Comparison of ENCODE assay signal across 8 mouse cellular contexts in the genomic region with DNA sequence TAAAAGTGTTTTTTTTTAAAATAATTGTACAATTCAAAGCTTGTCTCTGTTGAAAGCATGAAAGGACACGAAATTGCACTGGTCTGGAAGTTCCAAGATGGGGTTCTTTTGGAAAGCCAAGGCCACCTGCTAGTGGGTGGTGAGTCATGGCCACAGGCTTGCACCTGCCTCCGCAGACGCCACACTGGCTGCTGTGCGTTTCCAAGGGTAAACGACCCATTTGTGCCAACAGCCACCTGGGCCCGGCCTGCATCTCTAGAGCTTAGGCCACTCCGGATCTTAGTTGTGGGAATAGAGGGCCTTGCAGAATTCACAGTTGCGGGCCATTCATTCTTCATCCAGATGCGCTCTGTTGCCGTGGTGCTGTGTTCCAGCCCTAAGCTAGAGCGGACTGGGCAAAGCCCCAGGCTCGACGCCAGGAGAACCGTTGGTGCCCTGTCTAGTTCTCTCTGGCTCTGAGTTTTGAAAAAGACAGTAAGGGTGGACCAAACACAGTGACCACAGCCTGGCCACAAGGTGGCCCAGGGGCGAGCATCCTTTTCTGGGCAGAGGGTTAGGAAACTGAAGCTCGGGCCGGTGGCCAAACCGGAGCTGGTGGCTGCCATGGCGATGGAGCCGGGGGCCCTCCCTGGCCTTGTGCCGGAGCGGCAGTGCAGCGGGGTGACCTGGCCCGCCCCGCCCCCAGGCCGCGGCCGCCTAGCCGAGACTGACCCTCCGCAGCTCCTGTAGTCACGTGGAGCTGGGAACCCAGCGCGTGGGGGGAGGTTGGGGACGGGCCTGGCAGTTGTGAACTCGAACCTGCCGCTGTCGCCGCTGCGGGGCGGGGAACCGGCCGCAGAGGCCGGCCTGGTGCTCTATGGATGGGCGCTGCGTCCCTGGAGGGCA. TPM values are rescaled to one million over a fixed set of nuclear protein-coding genes. Genes with fewer than 3 reads are reported as not detected.
DNase-seq lines count a peak whose midpoint lies in the region; ATAC-seq and TF ChIP-seq lines count a peak whose summit lies in the region.

A gene (plus strand): TSS at position 726 of the 885 bp plus-strand sequence.
A gene (plus strand): TSS at position 784 of the 885 bp plus-strand sequence.

- peak within 1 kb of the TSS; percentile 86 for H3K4me3 ChIP-seq in hindbrain, embryonic 11.5 days (ENCODE audit: low read depth, low read length)
- peak within 1 kb of the TSS; percentile 87 for H3K4me3 ChIP-seq in lung, embryonic 16.5 days (ENCODE audit: low read length)
- H3K4me3 ChIP-seq in olfactory bulb, adult 2 months (ENCODE audit: insufficient read depth, low read depth, low read length): peak within 1 kb of the TSS; percentile 86

- ATAC-seq in hindbrain, embryonic 11.5 days (ENCODE audit: low FRiP score): peak; percentile 96
- ATAC-seq in lung, embryonic 16.5 days (ENCODE audit: low read depth): peak; percentile 96

- DNase-seq in MN1 (ENCODE audit: low spot score): peak; percentile 95
- peak; percentile 96 for DNase-seq in cerebellum, adult 9-10 months
- peak; percentile 92 to 93 for DNase-seq in frontal cortex, postnatal 10 days (ENCODE audit: low spot score in 2 of 2)
- peak; percentile 92 for DNase-seq in hindbrain, embryonic 11.5 days (ENCODE audit: low spot score)
- peak; percentile 92 to 95 for DNase-seq in layer of hippocampus, postnatal 10 days (ENCODE audit: low spot score in 2 of 2)
- DNase-seq in thymus, adult 18-20 months: peak; percentile 54 to 63

- peak within 1 kb of the TSS; percentile 85 for H3K27ac ChIP-seq in hindbrain, embryonic 11.5 days (ENCODE audit: low read depth, low read length)
- H3K27ac ChIP-seq in lung, embryonic 16.5 days (ENCODE audit: low read length): peak within 1 kb of the TSS; percentile 90
- peak within 1 kb of the TSS; percentile 95 for H3K27ac ChIP-seq in olfactory bulb, adult 2 months (ENCODE audit: insufficient read depth, low read depth, low read length)

- 0 out of 2 replicates have a peak, but pooled peaks have one; percentile 23 for TF ChIP-seq CTCF in olfactory bulb, adult 2 months (IDR thresholded peaks at IDR 0.05; ENCODE audit: insufficient read depth, low read depth, low read length)

- H3K27me3 ChIP-seq in hindbrain, embryonic 11.5 days (ENCODE audit: control insufficient read depth, insufficient read depth, low read length): no peaks in the 10 kb centered on the region
- H3K27me3 ChIP-seq in lung, embryonic 16.5 days (ENCODE audit: control insufficient read depth, insufficient read depth, low read depth, low read length): no peaks in the 10 kb centered on the region

- no peaks in the 10 kb centered on the region for H3K9me3 ChIP-seq in hindbrain, embryonic 11.5 days (ENCODE audit: control insufficient read depth, low read length)
- H3K9me3 ChIP-seq in lung, embryonic 16.5 days (ENCODE audit: control insufficient read depth, low read length): peaks cover 25% of the 10 kb centered on the region

- H3K4me1 ChIP-seq in hindbrain, embryonic 11.5 days (replicated peaks; ENCODE audit: control insufficient read depth, insufficient read depth, low read length): 0 out of 2 replicates have a peak, but pooled peaks cover 5% of the 10 kb centered on the region
- peaks cover 15% of the 10 kb centered on the region for H3K4me1 ChIP-seq in lung, embryonic 16.5 days (replicated peaks; ENCODE audit: control insufficient read depth, insufficient read depth, low read length)
- H3K4me1 ChIP-seq in olfactory bulb, adult 2 months (ENCODE audit: control insufficient read depth, insufficient read depth, low read length): peaks cover 39% of the 10 kb centered on the region

- H3K4me2 ChIP-seq in hindbrain, embryonic 11.5 days (replicated peaks; ENCODE audit: low read depth, low read length): peak within 1 kb of the TSS; percentile 63
- H3K4me2 ChIP-seq in lung, embryonic 16.5 days (ENCODE audit: low read depth, low read length): peak within 1 kb of the TSS; percentile 81

- WGBS in hindbrain, embryonic 11.5 days: 8% methylated on average over 37 of the region's 45 CpGs
- WGBS in lung, embryonic 16.5 days: 5% methylated on average over 39 of the region's 45 CpGs
- WGBS in olfactory bulb, adult 2 months: 2% methylated on average over 45 of the region's 45 CpGs

- H3K9ac ChIP-seq in hindbrain, embryonic 11.5 days (ENCODE audit: low read depth, low read length): peak within 1 kb of the TSS; percentile 87
- peak within 1 kb of the TSS; percentile 95 for H3K9ac ChIP-seq in lung, embryonic 16.5 days (ENCODE audit: low read length)

- peak; percentile 83 for TF ChIP-seq POLR2A in olfactory bulb, adult 2 months (IDR thresholded peaks at IDR 0.05; ENCODE audit: insufficient read depth, low read depth, low read length)

- peaks cover 18% of the 10 kb centered on the region for H3K36me3 ChIP-seq in hindbrain, embryonic 11.5 days (ENCODE audit: control insufficient read depth, insufficient read depth, low read length)
- peaks cover 27% of the 10 kb centered on the region for H3K36me3 ChIP-seq in lung, embryonic 16.5 days (ENCODE audit: control insufficient read depth, insufficient read depth, low read length)

RNA-seq across cellular contexts. Expression of the first gene that starts in this region (rescaled TPM):
- polyA plus RNA-seq in hindbrain, embryonic 11.5 days (2014; fragmentation: Nextera tagmentation; extraction: Ambion mirVana): 35.3 and 37.8 TPM in 2 replicates
- 10 to 100 TPM; 29.2 to 30.1 TPM for total RNA-seq in layer of hippocampus, postnatal 10 days (2021)
- 30.5 and 32.3 TPM in 2 replicates for polyA plus RNA-seq in lung, embryonic 16.5 days (2015; fragmentation: Nextera tagmentation; extraction: Ambion mirVana)
- not detected in 2 replicates for polyA plus RNA-seq in olfactory bulb, adult 2 months (2012; ENCODE audit: insufficient read depth, insufficient read length, low replicate concordance, missing spikeins)

RNA-seq across cellular contexts. Expression of the second gene that starts in this region (rescaled TPM):
- not detected in 2 replicates for polyA plus RNA-seq in hindbrain, embryonic 11.5 days (2014; fragmentation: Nextera tagmentation; extraction: Ambion mirVana)
- not detected for total RNA-seq in layer of hippocampus, postnatal 10 days (2021)
- polyA plus RNA-seq in lung, embryonic 16.5 days (2015; fragmentation: Nextera tagmentation; extraction: Ambion mirVana): not detected in 2 replicates
- not detected in 2 replicates for polyA plus RNA-seq in olfactory bulb, adult 2 months (2012; ENCODE audit: insufficient read depth, insufficient read length, low replicate concordance, missing spikeins)

Comparison
In these comparisons a context has a peak if more than half of its experiments do, and no peak if none do; other contexts are left out.
1. Peak in every context shown above with its lines: DNase-seq, ATAC-seq, H3K4me3 ChIP-seq and H3K27ac ChIP-seq.